Mouse (Mus musculus): ENCODE measurements around the gene Sez6l. TPM values are rescaled to one million over a fixed set of nuclear protein-coding genes. Genes with fewer than 3 reads are reported as not detected.

The Sez6l gene
- total and polyA plus RNA-seq, 3 experiments = not detected

GRCm38 (mm10) chr5:112491489-112491888, 85.5 kb downstream of the Sez6l start:
- Histone ChIP-seq H3K27me3 (replicated peaks) (no peaks in the 10 kb centered on the region), H3K4me2 (ENCODE audit: insufficient read depth, low read depth, poor library complexity, severe bottlenecking) (no peak overlapping the region), H3K36me3 (replicated peaks in 1 of 2; ENCODE audit: control insufficient read depth in 1 of 2, insufficient read depth in 1 of 2, low read length in 1 of 2) (no peaks in the 10 kb centered on the region), H3K79me2 (replicated peaks; ENCODE audit: control insufficient read depth, extremely low read depth, insufficient read depth, poor library complexity, severe bottlenecking) (no peaks in the 10 kb centered on the region), H3K9me3 (replicated peaks; ENCODE audit: low read length) (peaks cover 90% of the 10 kb centered on the region), H3K4me3 (replicated peaks in 1 of 3; ENCODE audit: low read depth in 2 of 3, low read length in 2 of 3, poor library complexity in 1 of 3) (no peak overlapping the region), H3K4me1 (ENCODE audit: control insufficient read depth in 1 of 2, insufficient read depth in 2 of 2) (no peaks in the 10 kb centered on the region), H3K9ac (ENCODE audit: insufficient read depth, low read depth) (no peak overlapping the region), H3K27ac (ENCODE audit: insufficient read depth, low read depth) (no peak overlapping the region)
- no peak for DNase-seq (ENCODE audit: extremely low read depth)
- no peak for TF ChIP-seq KAT2A (IDR thresholded peaks at IDR 0.05; ENCODE audit: insufficient replicate concordance, low read length)
- TF ChIP-seq POLR2A (IDR thresholded peaks at IDR 0.05; ENCODE audit: low read depth, low read length) = no peak
- TF ChIP-seq ZNF384 (IDR thresholded peaks at IDR 0.05; ENCODE audit: low read depth, low read length) = no peak
- TF ChIP-seq ZKSCAN1 (IDR thresholded peaks at IDR 0.05; ENCODE audit: borderline replicate concordance, low read depth, low read length) = no peak
- no peak for TF ChIP-seq SIN3A (IDR thresholded peaks at IDR 0.05; ENCODE audit: low read length)
- TF ChIP-seq RAD21 (IDR thresholded peaks at IDR 0.05; ENCODE audit: low read depth, low read length) = no peak
- no peak for TF ChIP-seq ELF1 (IDR thresholded peaks at IDR 0.05; ENCODE audit: low read depth, low read length)
- no peak for TF ChIP-seq CTCF (conservative IDR thresholded peaks at IDR 0.05 in 1 of 2, IDR thresholded peaks at IDR 0.05 in 1 of 2; ENCODE audit: low read depth in 2 of 2, low read length in 2 of 2)
- TF ChIP-seq GABPA (IDR thresholded peaks at IDR 0.05; ENCODE audit: insufficient replicate concordance, low read depth, low read length) = no peak
- no peak for TF ChIP-seq UBTF (IDR thresholded peaks at IDR 0.05; ENCODE audit: low read depth, low read length)
- TF ChIP-seq ZMIZ1 (IDR thresholded peaks at IDR 0.05; ENCODE audit: low read depth, low read length) = no peak
- no peak for TF ChIP-seq CHD2 (IDR thresholded peaks at IDR 0.05; ENCODE audit: low read length)
- no peak for TF ChIP-seq NELFE (IDR thresholded peaks at IDR 0.05; ENCODE audit: low read depth, low read length)
- dilution Hi-C loops (cut with MboI; ENCODE audit: extremely low pct_ligation_motif_present, extremely low pct_unique_long_range_greater_than_20kb, low sequenced_read_pairs) (no loop called here), in situ Hi-C loops (cut with MboI; ENCODE audit: low pct_ligation_motif_present, low pct_unique_long_range_greater_than_20kb, low sequenced_read_pairs) (no loop called here)

GRCm38 (mm10) chr5:112488101-112488776, 88.7 kb downstream of the Sez6l start:
- dilution Hi-C loops (cut with MboI; ENCODE audit: extremely low pct_ligation_motif_present, extremely low pct_unique_long_range_greater_than_20kb, low sequenced_read_pairs) = no loop called here
- H3K4me3 ChIP-seq (replicated peaks in 1 of 3; ENCODE audit: low read depth in 2 of 3, low read length in 2 of 3, poor library complexity in 1 of 3) = no peak overlapping the region
- no peak for DNase-seq (ENCODE audit: extremely low read depth)
- no peaks in the 10 kb centered on the region for H3K79me2 ChIP-seq (replicated peaks; ENCODE audit: control insufficient read depth, extremely low read depth, insufficient read depth, poor library complexity, severe bottlenecking)
- H3K27me3 ChIP-seq (replicated peaks) = no peaks in the 10 kb centered on the region
- no peaks in the 10 kb centered on the region for H3K36me3 ChIP-seq (replicated peaks in 1 of 2; ENCODE audit: control insufficient read depth in 1 of 2, insufficient read depth in 1 of 2, low read length in 1 of 2)
- H3K4me1 ChIP-seq (ENCODE audit: control insufficient read depth in 1 of 2, insufficient read depth in 2 of 2) = no peaks in the 10 kb centered on the region
- H3K9ac ChIP-seq (ENCODE audit: insufficient read depth, low read depth) = no peak overlapping the region
- H3K4me2 ChIP-seq (ENCODE audit: insufficient read depth, low read depth, poor library complexity, severe bottlenecking) = no peak overlapping the region
- in situ Hi-C loops (cut with MboI; ENCODE audit: low pct_ligation_motif_present, low pct_unique_long_range_greater_than_20kb, low sequenced_read_pairs) = no loop called here
- H3K9me3 ChIP-seq (replicated peaks; ENCODE audit: low read length) = peaks cover 89% of the 10 kb centered on the region
- H3K27ac ChIP-seq (ENCODE audit: insufficient read depth, low read depth) = no peak overlapping the region
- no peak for TF ChIP-seq HCFC1 (IDR thresholded peaks at IDR 0.05; ENCODE audit: low read depth, low read length)
- no peak for TF ChIP-seq MAZ (IDR thresholded peaks at IDR 0.05; ENCODE audit: low read depth, low read length)
